Mouse (Mus musculus) C2C12 (cell line): ENCODE results near the gene Gm3448.
"Not testable (repeated sequence)": the region's sequence is repeated elsewhere in the genome, so short reads cannot be mapped to it uniquely, and the experiment has no call there.

Experiments
- CEBPB ChIP-seq: IDR thresholded peaks from one replicate; pipeline ENCODE4 v1.6.1; 2011; ENCODE audit warnings: low read depth, mild to moderate bottlenecking, control low read depth, moderate library complexity
- CTCF ChIP-seq: IDR thresholded peaks from one replicate; pipeline ENCODE4 v1.5.1; 2011; ENCODE audit not compliant: control insufficient read depth, insufficient read depth, insufficient read length
- MYOG ChIP-seq: IDR thresholded peaks from one replicate; pipeline ENCODE4 v1.6.1; 2011; ENCODE audit not compliant: control insufficient read depth, insufficient read length; ENCODE audit errors: extremely low read depth
- USF1 ChIP-seq: IDR thresholded peaks from one replicate; pipeline ENCODE4 v1.6.1; 2011; ENCODE audit warnings: low read depth, mild to moderate bottlenecking, control low read depth, moderate library complexity

DNA sequence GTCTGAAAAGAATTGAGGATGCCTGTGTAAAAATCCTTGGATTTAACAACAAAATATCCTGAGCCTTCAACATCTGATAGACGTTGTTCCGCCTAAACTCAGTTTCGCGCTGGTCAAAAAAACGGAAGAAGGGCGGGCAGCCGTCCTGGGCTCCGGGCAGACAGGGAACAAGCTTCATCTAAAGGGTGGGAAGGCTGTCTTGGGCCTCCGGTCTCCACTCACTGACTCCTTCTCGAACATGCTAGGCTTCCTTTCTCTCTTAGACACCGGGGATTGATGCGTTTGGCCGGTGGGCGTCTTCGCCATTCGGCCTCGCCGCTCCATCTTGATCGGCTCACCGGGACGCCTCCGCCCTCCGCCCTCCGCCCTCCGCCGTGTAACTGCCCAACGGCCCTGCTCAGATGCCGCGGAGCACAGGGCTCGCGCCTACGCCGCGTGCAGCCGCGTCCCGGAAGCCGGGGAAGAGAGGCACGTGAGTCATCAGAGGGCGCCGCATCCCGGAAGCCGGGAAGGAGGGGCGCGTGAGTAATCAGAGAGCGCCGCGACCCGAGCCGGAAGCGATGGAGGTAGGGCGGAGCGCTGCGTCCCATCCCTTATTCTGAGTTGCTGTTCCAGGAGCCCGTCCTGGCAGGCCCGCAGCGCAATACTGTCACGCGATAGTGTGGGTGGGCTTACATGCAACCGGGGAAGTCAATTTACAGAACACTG, 31.5 kb downstream of the Gm3448 start, which contains the start of gene Gm3435:
- not testable (repeated sequence) for TF ChIP-seq CEBPB, CTCF, MYOG, USF1
